Mouse (Mus musculus) kidney, adult 8-10 months (tissue): ENCODE results near the gene Nrg4.
"Not testable (repeated sequence)": the region's sequence is repeated elsewhere in the genome, so short reads cannot be mapped to it uniquely, and the experiment has no call there.

Source experiments
- DNase-seq, 2 experiments: peaks; one replicate each; pipeline ENCODE4 v3.0.0; 2022

Nrg4 gene

DNA sequence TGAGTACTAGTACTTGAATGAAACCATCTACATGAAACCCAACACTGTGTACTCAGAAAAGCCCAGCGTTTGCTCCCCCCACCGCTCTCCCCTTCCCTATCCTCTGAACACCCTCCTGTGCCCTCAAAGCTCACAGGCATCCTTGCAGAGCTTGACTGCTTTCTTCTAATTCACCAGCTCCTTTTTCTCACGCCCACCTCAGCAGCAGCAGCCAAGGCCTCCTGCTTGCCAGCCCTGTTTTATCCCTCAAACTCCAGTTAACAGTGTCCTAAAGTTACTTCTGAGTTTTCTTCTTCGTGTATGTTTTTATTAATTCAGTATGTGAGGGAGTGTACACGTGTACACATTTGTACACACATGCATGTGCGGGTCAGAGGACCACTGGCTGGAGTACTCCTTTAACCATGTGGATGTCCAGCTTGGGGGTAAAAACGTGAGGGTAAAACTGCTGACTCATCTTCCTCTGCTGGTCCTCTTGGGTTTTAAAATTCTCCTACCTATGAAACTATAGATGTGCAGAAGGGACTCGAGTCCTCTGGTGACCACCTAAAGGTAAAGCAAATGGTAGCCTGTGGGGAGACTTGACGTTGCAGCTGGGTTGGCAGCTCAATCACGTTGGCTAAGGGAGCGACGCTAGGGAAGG is 12.9 kb downstream of the Nrg4 start:
- no peak for DNase-seq

DNA sequence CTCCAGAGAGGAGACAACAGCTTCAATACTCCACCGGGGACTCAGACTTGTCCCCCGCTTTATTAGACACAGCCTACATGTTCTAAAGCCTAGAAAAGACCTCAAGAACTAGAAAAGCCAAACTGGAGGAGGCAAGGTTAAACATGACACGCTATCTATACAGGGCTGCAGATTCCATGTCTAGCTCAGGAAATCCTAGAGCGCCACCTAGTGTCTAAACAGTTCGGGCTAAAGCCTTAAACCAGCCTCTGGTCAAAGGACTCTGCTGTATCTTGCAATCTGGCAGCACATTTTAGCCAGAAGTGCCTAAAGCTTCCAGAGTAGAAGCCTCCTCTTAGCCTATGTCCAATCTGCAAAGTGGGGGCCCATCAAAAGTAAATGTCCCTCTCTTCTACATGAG is 15.1 kb downstream of the Nrg4 start:
- peak; percentile 55 to 79 for DNase-seq

DNA sequence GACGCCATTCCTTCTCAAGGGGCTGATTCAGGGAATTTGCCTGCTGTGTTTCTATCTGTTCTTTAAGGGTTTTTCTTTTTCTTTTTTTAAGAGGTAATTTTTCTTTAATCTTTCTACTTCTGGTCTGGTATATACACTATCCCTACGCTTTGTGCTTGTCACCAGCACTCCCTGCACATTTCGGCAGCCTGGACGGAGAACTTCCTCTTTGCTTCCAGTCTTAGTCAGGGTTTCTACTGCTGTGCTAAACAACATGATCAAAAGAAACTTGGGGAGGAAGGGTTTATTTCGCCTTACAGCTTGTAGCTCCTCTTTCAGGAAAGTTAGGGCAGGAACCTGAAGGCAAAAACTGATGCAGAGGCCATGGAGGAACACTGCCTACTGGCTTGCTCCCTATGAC is 18.2 kb downstream of the Nrg4 start:
- no peak for DNase-seq

DNA sequence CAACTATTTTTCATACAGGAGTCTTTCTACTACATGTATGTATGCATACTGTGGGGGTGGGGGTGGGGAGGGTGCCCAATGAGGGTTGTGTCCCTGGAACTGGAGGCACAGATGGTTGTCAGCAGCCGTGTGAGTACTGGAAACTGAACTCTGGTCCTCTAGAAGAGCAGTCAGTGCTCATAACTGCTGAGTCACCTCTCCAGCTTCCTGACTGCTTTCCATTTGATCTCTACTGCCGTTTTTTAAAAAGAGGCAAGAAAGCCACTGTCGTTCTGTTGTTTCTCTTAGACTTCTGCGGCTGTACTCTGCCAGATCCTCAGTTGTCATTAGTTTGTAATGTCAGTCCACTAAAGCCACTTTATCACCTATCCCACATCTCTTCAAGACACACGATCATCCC is 19.1 kb downstream of the Nrg4 start:
- no peak for DNase-seq

DNA sequence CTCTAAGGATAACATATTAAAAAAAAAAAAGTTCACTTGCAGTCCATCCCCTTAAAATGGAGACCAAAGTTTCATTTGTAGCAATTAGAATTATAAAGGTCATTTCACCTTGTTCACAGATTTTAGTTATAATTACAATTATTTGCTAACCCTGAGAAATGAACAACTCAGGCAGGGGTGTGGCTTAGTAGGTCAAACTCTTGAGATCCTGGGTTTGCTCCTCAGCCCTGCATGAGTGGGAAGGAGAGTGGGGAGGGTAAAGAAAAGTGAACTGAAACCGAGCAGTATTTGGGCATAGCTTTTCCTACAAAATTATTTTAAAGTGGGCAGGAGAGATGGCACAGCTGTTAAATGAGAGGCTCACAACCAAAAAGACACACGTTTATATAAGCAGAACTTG is 19.6 kb downstream of the Nrg4 start:
- no peak for DNase-seq

DNA sequence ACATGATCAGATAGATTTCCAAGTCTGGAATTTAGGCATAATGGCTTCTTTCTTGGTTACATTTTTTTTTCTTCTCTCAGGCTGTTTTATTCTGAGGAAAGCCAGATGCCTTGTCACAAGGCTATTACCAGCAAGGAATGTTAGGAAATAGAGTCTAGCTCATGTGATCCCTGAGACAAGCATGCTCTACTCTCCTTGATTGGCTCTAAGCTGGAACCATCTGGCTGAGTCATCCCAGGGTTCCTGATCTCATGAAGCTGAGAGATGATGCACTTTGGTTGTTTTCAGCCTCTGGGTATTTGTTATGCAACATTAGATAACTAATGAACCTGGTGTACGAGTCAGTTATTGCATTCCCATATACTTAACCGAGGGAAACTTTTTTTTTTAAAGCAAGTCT is 30.4 kb downstream of the Nrg4 start:
- no peak for DNase-seq

DNA sequence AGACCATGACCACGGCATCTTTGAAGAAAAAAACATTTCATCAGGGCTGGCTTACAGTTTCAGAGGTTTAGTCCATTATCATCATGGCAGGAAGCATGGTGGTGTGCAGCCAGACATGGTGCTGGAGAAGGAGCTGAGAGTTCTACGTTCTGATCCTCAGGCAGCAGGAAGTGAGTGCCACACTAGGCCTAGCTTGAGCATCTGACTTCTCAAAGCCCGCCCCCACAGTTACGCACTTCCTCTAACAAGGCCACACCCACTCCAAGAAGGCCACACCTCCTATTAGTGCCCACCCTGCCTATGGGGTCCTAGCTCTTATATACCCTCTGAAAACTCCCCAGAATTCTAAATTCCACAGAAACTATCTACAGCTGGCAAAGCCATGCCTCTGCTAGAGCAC is 34.7 kb downstream of the Nrg4 start:
- DNase-seq: no peak

DNA sequence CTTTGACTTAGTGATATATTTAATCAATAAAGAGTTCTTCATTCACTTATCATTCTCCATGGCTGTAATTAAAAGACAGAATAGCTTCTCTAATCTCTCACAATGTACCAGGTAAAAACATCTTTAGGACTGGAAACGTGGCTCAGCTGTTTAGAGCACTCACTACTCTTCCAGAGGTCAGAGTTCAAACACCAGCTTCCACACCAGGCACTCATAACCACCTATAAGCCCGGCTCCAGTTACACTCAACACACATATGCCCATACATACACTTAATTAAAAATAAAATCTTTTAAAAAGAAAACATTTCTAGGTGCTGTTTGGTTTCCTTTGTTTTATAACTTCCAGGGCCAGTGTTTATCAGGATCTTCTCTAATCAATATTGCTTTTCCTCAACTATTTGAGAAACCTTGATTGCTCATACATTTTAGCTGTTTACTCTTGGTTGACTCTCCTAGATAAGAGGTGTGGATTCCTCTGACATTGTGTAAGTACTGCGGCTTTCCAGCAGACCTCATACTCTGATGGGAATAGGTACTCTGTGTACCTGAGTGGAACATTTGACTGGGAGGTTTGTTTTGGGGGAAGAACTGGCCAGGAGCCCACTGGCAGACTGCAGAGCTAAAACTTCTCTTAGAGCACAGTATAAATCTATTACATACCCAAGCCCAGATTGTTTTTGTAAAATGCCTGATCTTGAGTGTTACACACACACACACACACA is 37.0 kb downstream of the Nrg4 start:
- DNase-seq: no peak

DNA sequence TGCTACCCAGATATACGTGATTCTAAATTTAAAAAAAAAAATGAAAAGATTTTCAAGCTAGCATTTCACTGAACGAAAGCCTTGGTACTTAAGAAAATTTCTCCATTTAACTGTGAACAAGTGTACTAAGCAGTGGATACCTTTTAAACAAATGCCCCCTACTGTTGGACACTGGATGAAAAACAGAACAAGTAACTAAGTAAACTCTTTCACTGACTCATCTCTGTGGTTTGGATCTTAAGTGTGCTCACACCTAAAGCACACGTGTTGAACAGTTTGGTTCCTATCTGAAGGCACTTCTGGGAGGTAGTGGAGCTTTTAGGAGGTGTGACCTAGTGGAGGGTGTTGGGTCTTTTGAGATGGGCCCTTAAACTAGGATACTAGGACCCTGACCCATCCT is 41.4 kb downstream of the Nrg4 start:
- no peak for DNase-seq

DNA sequence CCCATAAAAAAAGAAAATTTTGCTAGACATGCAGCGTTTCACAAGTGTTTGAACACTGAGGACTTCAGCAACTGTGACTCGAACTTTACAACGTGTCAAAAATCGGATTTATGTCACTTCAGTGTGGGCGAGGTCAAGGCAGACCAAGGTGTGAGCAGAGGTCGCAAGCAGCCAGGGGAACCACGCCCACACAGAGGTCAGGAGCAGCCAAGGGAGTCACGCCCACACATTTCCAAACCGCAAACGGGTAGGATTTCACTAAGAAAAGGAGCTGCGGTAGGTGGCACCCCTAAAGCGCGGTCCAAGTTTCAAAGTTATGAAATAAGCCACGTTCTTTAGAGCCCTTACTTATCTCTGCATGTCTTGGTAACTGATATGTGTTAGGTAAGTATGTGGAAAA is 43.1 kb downstream of the Nrg4 start:
- DNase-seq: peak; percentile 43 to 46

DNA sequence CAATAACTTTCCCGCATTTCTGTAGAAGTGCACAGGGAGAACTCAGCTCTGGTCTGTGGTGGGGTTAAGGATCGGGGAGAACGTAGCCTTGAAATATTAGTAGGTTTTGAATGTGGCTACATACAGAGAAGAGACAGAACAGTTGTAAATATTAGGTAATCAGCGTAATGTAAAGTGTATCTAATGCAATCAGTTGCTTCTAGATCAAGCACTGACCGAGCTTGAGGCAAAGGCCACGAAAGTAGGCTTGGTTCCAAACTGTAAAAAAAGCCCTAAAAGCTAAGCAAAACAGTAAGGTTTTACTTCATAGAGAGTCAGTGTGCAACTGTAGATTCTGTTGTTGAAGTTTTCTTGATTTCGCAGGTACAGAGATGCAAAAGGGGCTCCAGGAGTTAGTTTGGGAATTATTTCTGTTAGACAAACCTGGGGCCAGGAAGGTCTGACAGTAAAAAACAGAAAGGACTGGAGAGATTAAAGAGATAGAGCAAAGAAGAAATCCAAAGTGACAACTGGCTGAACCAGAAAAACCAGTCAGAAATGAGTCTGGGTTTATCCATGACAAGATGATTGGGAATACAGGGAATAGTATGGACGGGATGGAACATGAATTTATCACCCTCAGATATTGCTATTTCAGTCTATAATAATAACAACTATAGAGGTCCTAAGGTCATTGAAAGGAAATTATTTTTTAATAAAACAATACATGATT is 47.4 kb downstream of the Nrg4 start:
- no peak for DNase-seq

DNA sequence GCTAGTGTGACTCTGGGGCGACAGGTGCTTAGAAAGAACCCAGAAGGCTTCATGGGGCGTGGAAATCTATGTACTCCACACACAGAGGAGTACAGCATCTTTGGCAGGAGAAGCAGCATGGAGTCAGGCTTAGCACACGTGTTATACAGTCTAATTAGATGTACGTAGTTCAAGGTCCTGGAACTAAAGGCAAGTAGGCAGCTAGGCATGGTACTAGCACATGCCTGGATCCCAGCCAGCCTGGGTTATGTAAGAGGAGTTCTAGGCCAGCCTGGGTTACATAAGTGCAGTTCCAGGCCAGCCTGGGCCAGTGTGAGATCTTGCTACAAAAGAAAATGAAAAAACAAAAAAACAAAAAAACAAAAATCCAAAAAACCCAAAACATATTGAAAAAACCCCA is 49.1 kb downstream of the Nrg4 start:
- peak; percentile 86 to 93 for DNase-seq

DNA sequence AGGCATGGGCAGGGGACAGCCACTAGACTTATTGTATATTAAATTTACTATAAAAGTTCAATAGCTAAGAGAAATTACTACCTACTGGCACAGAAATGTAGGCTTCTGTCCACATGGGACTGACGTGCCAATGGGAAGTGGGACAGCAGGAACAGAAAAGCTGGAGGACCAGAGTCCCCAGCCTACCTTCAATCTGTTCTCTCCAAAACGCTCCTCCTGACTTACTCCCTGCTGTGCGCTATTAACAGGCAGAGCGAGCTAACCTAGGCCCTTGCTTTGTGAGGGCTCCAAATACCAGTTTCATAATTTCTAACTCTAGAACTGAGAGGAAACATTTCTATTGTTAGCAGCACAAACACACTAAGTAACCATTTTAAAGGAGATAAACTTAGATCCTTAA is 52.7 kb downstream of the Nrg4 start:
- no peak for DNase-seq

DNA sequence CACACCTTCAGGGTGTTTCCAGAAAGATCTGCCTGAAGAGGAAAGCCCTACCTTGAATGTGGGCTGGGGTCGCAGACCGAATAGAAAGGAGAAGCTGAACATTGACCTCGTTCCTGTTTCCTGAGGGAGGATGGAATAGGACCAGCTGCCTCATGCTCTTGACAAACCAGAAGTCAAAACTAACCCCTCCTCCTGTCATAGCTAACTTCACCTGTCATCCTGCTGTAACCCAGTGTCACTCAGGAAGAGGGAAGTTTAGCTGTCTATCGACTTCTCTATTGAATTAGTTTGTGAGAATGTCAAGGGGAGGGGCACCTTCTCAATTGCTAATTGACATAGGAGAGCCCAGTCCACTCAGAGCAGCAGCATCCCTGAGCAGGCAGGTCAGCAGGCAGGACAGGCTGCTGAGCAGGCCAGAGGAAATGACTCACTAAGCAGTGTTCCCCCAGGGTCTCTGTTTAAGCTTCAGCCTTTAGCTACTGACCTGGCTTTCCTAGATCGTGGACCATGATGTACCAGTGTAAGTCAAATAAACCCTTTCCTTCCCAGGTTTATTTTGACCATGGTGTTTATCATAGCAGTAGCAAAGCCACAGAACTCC is 54.6 kb downstream of the Nrg4 start:
- no peak for DNase-seq

DNA sequence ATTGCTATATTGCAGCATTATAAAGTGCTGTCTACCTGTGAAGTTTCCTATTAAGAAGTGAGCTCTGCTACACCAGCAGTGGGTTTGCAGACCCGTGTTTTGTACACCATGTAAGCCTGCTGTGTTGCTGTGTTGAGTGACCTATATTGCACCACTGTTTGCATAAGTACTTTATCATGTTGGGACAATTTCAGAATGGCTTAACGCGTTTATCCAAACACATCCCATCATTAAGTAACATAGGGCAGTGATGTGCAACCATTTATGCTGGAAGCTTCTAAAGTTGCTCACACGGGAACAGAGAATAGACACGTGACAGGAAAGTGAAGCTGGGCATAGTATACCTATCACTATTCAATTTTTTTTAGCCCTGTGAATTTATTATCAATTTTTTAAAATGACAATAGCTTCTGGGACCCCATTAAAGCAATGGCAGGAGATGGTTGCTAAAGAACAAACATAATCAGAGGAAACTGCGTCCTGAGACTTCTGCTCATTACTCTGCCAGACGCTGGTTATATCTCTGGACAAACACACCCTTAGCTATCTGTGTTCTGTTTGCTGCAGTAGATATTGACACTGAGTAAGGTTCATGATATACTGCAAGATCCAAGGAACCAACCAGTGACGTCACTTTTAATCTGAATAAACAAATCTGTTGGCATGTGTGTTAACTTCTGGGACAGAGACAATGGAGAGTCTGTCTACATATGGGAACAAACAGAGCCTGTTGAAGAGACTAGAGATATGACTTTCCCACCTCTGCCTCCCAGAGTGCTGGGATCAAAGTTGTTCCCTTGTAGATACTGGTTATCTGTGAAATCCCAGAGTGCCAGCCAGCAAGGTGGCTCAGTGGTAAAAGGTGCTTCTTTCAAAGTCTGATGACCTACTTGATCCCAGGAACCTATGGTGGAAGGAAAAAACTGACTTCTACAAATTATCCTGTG is 62.0 kb downstream of the Nrg4 start:
- no peak for DNase-seq

DNA sequence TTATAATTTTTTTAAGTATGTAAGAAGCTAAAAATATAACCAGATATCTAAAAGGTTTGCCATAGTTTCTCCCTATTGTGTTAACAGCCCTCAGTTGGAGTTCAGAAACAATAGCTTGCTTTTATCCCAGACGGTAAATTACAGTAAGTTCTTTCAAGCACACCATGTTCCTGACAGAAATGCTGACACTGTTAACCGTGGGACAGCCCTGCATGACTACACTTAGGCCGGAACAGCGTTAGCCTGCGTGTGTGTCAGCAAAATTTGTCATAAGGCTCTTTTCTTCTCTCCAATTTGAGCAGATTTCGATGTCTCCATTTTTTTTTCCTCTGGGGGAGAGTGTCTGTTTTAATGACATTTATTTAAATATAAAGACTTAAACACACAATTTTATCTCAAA is 66.9 kb downstream of the Nrg4 start:
- peak in 1 of 2 experiments; percentile 23 for DNase-seq

DNA sequence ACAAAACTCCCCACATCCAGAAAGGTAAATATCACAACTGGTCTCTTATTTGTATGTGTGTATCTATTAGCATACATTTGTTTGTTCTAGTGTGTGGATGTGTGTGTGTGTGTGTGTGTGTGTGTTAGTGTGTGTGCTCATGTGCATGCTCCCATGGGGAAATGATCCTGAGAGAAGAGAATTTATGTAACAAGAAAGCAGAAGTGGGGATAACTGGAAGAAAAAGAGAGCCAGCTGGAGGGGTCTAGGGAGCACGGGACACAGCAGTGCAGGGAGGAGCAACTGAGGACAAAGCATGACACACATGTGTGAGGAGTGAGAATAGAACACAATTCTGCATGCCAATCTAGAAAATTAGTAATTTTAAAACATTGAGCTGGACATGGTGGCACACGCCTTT is 69.5 kb downstream of the Nrg4 start:
- DNase-seq: no peak

DNA sequence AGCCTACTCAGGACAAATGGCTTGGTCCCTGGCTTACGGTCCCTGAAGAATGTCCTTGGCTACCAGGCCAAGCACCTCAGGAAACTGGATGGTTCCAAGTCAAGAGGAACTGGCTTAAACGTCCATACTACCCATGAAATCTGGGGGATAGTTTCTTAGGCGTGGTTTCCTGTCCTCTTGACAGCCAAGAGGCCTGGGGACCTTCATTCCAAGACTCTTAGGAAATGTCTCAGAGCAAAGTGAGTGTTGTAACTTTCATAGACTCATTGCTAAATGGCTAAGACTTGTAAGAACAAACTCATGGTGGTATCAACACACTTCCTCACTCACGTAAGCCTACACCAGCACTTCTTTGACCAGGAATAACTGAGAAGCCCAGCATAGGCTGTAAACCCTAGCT is 71.0 kb downstream of the Nrg4 start:
- DNase-seq: no peak

DNA sequence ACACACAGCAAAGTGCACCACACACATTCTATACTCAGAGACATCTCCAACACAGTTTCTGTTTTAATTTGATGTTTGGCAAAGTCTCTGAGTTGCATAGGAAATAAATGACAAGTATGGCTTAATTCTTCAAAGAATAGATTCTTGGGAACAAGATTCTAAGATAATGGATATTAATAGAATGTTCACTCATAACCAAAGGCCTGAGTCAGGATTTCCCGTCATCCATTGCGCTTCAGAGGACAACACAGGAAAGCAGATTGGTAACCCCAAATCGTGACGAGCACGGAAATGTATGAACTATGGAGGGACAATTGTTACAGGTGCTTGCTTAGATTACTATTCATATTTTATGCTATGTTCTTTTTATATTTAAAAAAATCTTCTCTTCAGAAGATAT is 71.6 kb downstream of the Nrg4 start:
- DNase-seq: no peak

DNA sequence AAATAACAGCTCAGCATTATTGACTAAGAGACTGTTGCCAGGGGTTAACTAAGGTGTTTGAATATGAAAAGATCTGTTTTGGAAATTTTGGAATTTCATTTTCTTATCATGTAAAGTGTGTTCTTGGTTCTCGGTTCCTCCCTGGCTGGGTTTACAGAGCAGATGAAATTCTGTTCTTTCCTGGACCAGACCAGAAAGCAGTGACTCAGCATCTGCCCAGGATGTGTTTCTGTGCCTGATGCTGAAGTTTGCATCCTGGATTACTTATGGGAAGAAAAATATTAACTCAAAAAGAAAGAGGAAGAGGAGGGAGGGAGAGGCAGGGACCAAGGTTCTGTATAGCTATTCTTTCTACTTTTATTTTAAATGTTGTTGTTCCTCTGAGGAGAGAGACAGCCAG is 72.8 kb downstream of the Nrg4 start:
- DNase-seq: no peak

DNA sequence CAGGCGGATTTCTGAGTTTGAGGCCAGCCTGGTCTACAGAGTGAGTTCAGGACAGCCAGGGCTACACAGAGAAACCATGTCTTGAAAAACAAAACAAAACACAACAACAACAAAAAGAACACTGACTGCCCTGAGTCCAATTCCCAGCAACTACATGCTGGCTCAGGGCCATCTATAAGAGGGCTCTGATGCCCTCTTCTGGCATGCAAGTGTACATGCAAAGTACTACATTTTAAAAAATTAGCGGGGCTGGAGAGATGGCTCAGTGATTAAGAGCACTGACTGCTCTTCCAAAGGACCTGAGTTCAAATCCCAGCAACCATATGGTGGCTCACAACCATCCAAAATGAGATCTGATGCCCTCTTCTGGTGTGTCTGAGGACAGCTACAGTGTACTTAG is 74.5 kb downstream of the Nrg4 start:
- DNase-seq: not testable (repeated sequence)

DNA sequence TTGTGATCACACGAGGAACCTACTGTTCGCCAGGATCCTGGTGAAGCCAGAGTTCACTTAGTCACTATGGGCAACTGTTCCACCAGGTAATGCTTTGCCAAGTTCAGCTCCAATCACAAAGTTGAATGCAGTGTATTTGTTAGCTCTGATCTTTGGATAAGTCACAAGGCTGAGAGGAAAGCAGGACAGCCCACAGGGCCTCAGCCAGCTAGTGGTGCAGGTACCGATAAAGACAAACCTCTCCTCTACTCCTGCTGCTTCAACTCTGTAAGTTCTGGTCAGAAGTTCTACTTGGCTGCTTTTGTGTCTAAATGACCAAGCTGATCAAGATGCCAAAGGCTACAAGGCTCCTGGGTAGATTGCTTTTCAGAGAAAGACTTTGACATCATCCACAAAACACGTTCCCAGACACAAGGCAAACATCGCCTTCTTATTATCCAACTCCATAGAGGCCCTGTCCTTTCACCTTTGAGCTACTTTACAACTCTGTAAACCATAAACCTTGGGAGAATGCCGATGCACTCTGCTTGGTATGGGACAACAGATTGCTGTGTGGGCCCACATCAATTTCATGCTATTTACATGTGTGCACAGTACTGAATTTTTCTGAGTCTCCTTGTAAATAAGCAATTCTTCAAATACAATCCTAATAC is 75.9 kb downstream of the Nrg4 start:
- peak; percentile 25 to 45 for DNase-seq
